Mouse (Mus musculus): ENCODE measurements around the gene Ciz1. TPM values are rescaled to one million over a fixed set of nuclear protein-coding genes. Genes with fewer than 3 reads are reported as not detected.
A peak's percentile ranks its signal among the peaks of the same experiment; 100 is the strongest.

Gene Ciz1
- total RNA-seq (2021) = 10 to 100 TPM; 89.7 to 90.1 TPM
- long read RNA-seq, experiment 1, partial matches to known transcripts = 16 of 68 reads
- long read RNA-seq, experiment 1, other reads (novel, unspliced or antisense) = 46 of 68 reads
- long read RNA-seq, experiment 2, partial matches to known transcripts = 5 of 60 reads
- long read RNA-seq, experiment 2, other reads (novel, unspliced or antisense) = 55 of 60 reads

GRCm38 (mm10) chr2:32352151-32353006 is at the start of gene Ciz1:
TSS of gene Ciz1 (plus strand) at chr2:32352327.
- Histone ChIP-seq H3K27ac (peak within 1 kb of the TSS; percentile 99), H3K4me3 (peak within 1 kb of the TSS; percentile 92)
- TF ChIP-seq CTCF (IDR thresholded peaks at IDR 0.05) = no peak
- intact Hi-C loops (cut with DNase I) = no loop called here
- peak; percentile 67 to 72 for DNase-seq (ENCODE audit: extremely low spot score in 1 of 2, low spot score in 2 of 2)

GRCm38 (mm10) chr2:32302952-32303351 is 49.2 kb upstream of the Ciz1 start:
- DNase-seq (ENCODE audit: extremely low spot score in 1 of 2, low spot score in 2 of 2) = no peak
- no peak overlapping the region; the same call in 1 of the 2 replicates for H3K27ac ChIP-seq
- intact Hi-C loops (cut with DNase I) = no loop called here
- TF ChIP-seq CTCF (IDR thresholded peaks at IDR 0.05) = peak; percentile 39
- H3K4me3 ChIP-seq = no peak overlapping the region

- TF ChIP-seq CTCF (IDR thresholded peaks at IDR 0.05) = peak; percentile 70
- Histone ChIP-seq H3K27ac (peak overlapping the region; percentile 64), H3K4me3 (no peak overlapping the region)
- DNase-seq (ENCODE audit: extremely low spot score in 1 of 2, low spot score in 2 of 2) = peak in 1 of 2 experiments; percentile 74
- intact Hi-C loops (cut with DNase I) = no loop called here
Observed at GRCm38 (mm10) chr2:32304145-32304832, 47.8 kb upstream of the Ciz1 start.

- intact Hi-C loops (cut with DNase I) = no loop called here
- H3K27ac ChIP-seq = peak overlapping the region; percentile 7; the same call in 1 of the 2 replicates
- TF ChIP-seq CTCF (IDR thresholded peaks at IDR 0.05) = no peak
- no peak overlapping the region for H3K4me3 ChIP-seq
- DNase-seq (ENCODE audit: extremely low spot score in 1 of 2, low spot score in 2 of 2) = peak in 1 of 2 experiments; percentile 12
Observed at GRCm38 (mm10) chr2:32305668-32306067, 46.5 kb upstream of the Ciz1 start.

GRCm38 (mm10) chr2:32306176-32306575 is 46.0 kb upstream of the Ciz1 start:
- Histone ChIP-seq H3K4me3 (no peak overlapping the region), H3K27ac (peak overlapping the region; percentile 7; the same call in 1 of the 2 replicates)
- peak in 1 of 2 experiments; percentile 14 for DNase-seq (ENCODE audit: extremely low spot score in 1 of 2, low spot score in 2 of 2)
- TF ChIP-seq CTCF (IDR thresholded peaks at IDR 0.05) = no peak
- intact Hi-C loops (cut with DNase I) = no loop called here

- Histone ChIP-seq H3K4me3 (no peak overlapping the region), H3K27ac (peak overlapping the region; percentile 19; the same call in 1 of the 2 replicates)
- no peak for TF ChIP-seq CTCF (IDR thresholded peaks at IDR 0.05)
- intact Hi-C loops (cut with DNase I) = no loop called here
- peak in 1 of 2 experiments; percentile 11 for DNase-seq (ENCODE audit: extremely low spot score in 1 of 2, low spot score in 2 of 2)
Observed at GRCm38 (mm10) chr2:32307247-32307798, 44.8 kb upstream of the Ciz1 start.

GRCm38 (mm10) chr2:32307941-32308760 is 44.0 kb upstream of the Ciz1 start:
- intact Hi-C loops (cut with DNase I) = loop anchor here (2.0 kb wide), 1 partner anchor 53 kb away; no protein-coding TSS in a partner anchor
- peak; percentile 88 for TF ChIP-seq CTCF (IDR thresholded peaks at IDR 0.05)
- Histone ChIP-seq H3K4me3 (no peak overlapping the region), H3K27ac (peak overlapping the region; percentile 19; the same call in 1 of the 2 replicates)
- peak in 1 of 2 experiments; percentile 72 for DNase-seq (ENCODE audit: extremely low spot score in 1 of 2, low spot score in 2 of 2)

- DNase-seq (ENCODE audit: extremely low spot score in 1 of 2, low spot score in 2 of 2) = peak in 1 of 2 experiments; percentile 21
- intact Hi-C loops (cut with DNase I) = loop anchor here (2.0 kb wide), 1 partner anchor 52 kb away; no protein-coding TSS in a partner anchor
- TF ChIP-seq CTCF (IDR thresholded peaks at IDR 0.05) = no peak
Observed at GRCm38 (mm10) chr2:32308870-32309568, 43.1 kb upstream of the Ciz1 start.

GRCm38 (mm10) chr2:32310096-32310845 is 41.9 kb upstream of the Ciz1 start:
- Histone ChIP-seq H3K27ac (peak overlapping the region; percentile 79), H3K4me3 (no peak overlapping the region)
- no peak for TF ChIP-seq CTCF (IDR thresholded peaks at IDR 0.05)
- intact Hi-C loops (cut with DNase I) = no loop called here
- DNase-seq (ENCODE audit: extremely low spot score in 1 of 2, low spot score in 2 of 2) = peak in 1 of 2 experiments; percentile 15

More at GRCm38 (mm10) chr2:32308870-32309568, 43.1 kb upstream of the Ciz1 start:
- Histone ChIP-seq H3K27ac (0 out of 2 replicates have a peak overlapping the region, but pooled peaks have one; percentile 3), H3K4me3 (no peak overlapping the region)

Measured in left cerebral cortex, adult 2 months (tissue).